Mouse (Mus musculus) ES-Bruce4 (cell line): ENCODE data around the gene Eri3.

Experiments used
- CTCF ChIP-seq: IDR thresholded peaks from one replicate; pipeline ENCODE4 v1.8.1; 2011; ENCODE audit warnings: low read depth, low read length
- POLR2A ChIP-seq: IDR thresholded peaks from one replicate; pipeline ENCODE4 v1.8.1; 2011; ENCODE audit warnings: low read length; ENCODE audit not compliant: insufficient read depth

- no peak for TF ChIP-seq CTCF
- no peak for TF ChIP-seq POLR2A
Observed at GRCm38 (mm10) chr4:117630053-117630670, 80.0 kb downstream of the Eri3 start.
